15 mouse cellular contexts compared by ENCODE assay signal in genomic region chr3:129212807-129213206, GRCm38 (mm10). TPM values are rescaled to one million over a fixed set of nuclear protein-coding genes. Genes with fewer than 3 reads are reported as not detected.
DNase-seq lines count a peak whose midpoint lies in the region; ATAC-seq and TF ChIP-seq lines count a peak whose summit lies in the region.
"Had no signal": no experiment of that assay in that cellular context is flagged by ENCODE, and none has a peak within 500 bp of the region (broad histone marks: within the 10 kb centered on the region; RNA-seq: fewer than 3 reads in every experiment).

No protein-coding gene starts in this region.

- no peaks in the 10 kb centered on the region for H3K9me3 ChIP-seq in heart, embryonic 13.5 days
- H3K9me3 ChIP-seq in stomach, embryonic 15.5 days, result no peaks in the 10 kb centered on the region
- H3K9me3 ChIP-seq in stomach, postnatal 0 days (ENCODE audit: control insufficient read depth, low read length), result no peaks in the 10 kb centered on the region
- no peaks in the 10 kb centered on the region for H3K9me3 ChIP-seq in intestine, embryonic 15.5 days
- H3K9me3 ChIP-seq: heart, embryonic 15.5 days; limb, embryonic 13.5 days had no signal

- WGBS in heart, embryonic 13.5 days, result 7% methylated on average over 11 of the region's 11 CpGs
- WGBS in stomach, embryonic 15.5 days, result 6% methylated on average over 11 of the region's 11 CpGs
- 9% methylated on average over 11 of the region's 11 CpGs for WGBS in stomach, postnatal 0 days
- WGBS in intestine, embryonic 15.5 days, result 14% methylated on average over 11 of the region's 11 CpGs

- peaks cover 96% of the 10 kb centered on the region for H3K27me3 ChIP-seq in heart, embryonic 13.5 days (replicated peaks)
- H3K27me3 ChIP-seq in stomach, embryonic 15.5 days (replicated peaks), result peaks cover 78% of the 10 kb centered on the region
- peaks cover 3% of the 10 kb centered on the region; the same call in 1 of the 2 replicates for H3K27me3 ChIP-seq in stomach, postnatal 0 days (ENCODE audit: control insufficient read depth, insufficient read depth, low read length)
- H3K27me3 ChIP-seq in intestine, embryonic 15.5 days (replicated peaks), result peaks cover 44% of the 10 kb centered on the region

- peak overlapping the region; percentile 82; the same call in 1 of the 2 replicates for H3K4me2 ChIP-seq in heart, embryonic 13.5 days
- H3K4me2 ChIP-seq in stomach, embryonic 15.5 days, result peak overlapping the region; percentile 96; the same call in 1 of the 2 replicates
- H3K4me2 ChIP-seq in stomach, postnatal 0 days (replicated peaks; ENCODE audit: low read depth), result no peak overlapping the region
- peak overlapping the region; percentile 93 for H3K4me2 ChIP-seq in intestine, embryonic 15.5 days (replicated peaks)

- no peak overlapping the region for H3K9ac ChIP-seq in heart, embryonic 13.5 days
- no peak overlapping the region for H3K9ac ChIP-seq in stomach, embryonic 15.5 days
- no peak overlapping the region for H3K9ac ChIP-seq in stomach, postnatal 0 days (ENCODE audit: low read length)
- H3K9ac ChIP-seq in intestine, embryonic 15.5 days, result no peak overlapping the region
- H3K9ac ChIP-seq: heart, embryonic 15.5 days; limb, embryonic 13.5 days; liver, embryonic 14.5 days had no signal

- no peaks in the 10 kb centered on the region for H3K36me3 ChIP-seq in heart, embryonic 13.5 days
- H3K36me3 ChIP-seq in stomach, embryonic 15.5 days, result no peaks in the 10 kb centered on the region
- H3K36me3 ChIP-seq in stomach, postnatal 0 days (ENCODE audit: control insufficient read depth, insufficient read depth, low read length), result no peaks in the 10 kb centered on the region
- H3K36me3 ChIP-seq in intestine, embryonic 15.5 days, result no peaks in the 10 kb centered on the region
- H3K36me3 ChIP-seq: heart, embryonic 15.5 days; limb, embryonic 13.5 days had no signal

- no peak for DNase-seq in heart, adult 11 months
- DNase-seq in stomach, postnatal 0 days (ENCODE audit: low spot score), result no peak
- DNase-seq in testis, postnatal 10 days (ENCODE audit: low spot score), result no peak
- no peak for DNase-seq in cerebellum, postnatal 36 days
- DNase-seq: adrenal gland, postnatal 25 days; cerebellum, adult 8-10 months; kidney, postnatal 10 days; lung, postnatal 10 days; thymus, adult 2 months had no signal

- no peak for TF ChIP-seq CTCF in stomach, postnatal 0 days (IDR thresholded peaks at IDR 0.05; ENCODE audit: low read depth)

- ATAC-seq in heart, embryonic 13.5 days (ENCODE audit: extremely low read depth, insufficient number of reproducible peaks, low FRiP score, low TSS enrichment), result no peak
- no peak for ATAC-seq in stomach, embryonic 15.5 days (ENCODE audit: insufficient read depth, low FRiP score, low read depth)
- ATAC-seq in stomach, postnatal 0 days (ENCODE audit: low FRiP score, low TSS enrichment), result no peak
- ATAC-seq in intestine, embryonic 15.5 days, result no peak

- no peak overlapping the region for H3K4me3 ChIP-seq in heart, embryonic 13.5 days
- no peak overlapping the region for H3K4me3 ChIP-seq in stomach, embryonic 15.5 days (replicated peaks)
- no peak overlapping the region for H3K4me3 ChIP-seq in stomach, postnatal 0 days (ENCODE audit: low read depth, low read length)
- H3K4me3 ChIP-seq in intestine, embryonic 15.5 days (replicated peaks), result 0 out of 2 replicates have a peak overlapping the region, but pooled peaks have one; percentile 64

- peaks cover 22% of the 10 kb centered on the region for H3K4me1 ChIP-seq in heart, embryonic 13.5 days
- H3K4me1 ChIP-seq in stomach, embryonic 15.5 days, result peaks cover 28% of the 10 kb centered on the region
- peaks cover 3% of the 10 kb centered on the region; the same call in 1 of the 2 replicates for H3K4me1 ChIP-seq in stomach, postnatal 0 days (replicated peaks; ENCODE audit: control insufficient read depth, insufficient read depth)
- H3K4me1 ChIP-seq in intestine, embryonic 15.5 days (replicated peaks), result peaks cover 2% of the 10 kb centered on the region; the same call in 1 of the 2 replicates

- TF ChIP-seq EP300 in stomach, postnatal 0 days (optimal IDR thresholded peaks at IDR 0.05), result no peak

- no peak overlapping the region for H3K27ac ChIP-seq in heart, embryonic 13.5 days (replicated peaks)
- H3K27ac ChIP-seq in stomach, embryonic 15.5 days, result no peak overlapping the region
- no peak overlapping the region for H3K27ac ChIP-seq in stomach, postnatal 0 days (replicated peaks)
- no peak overlapping the region for H3K27ac ChIP-seq in intestine, embryonic 15.5 days
- H3K27ac ChIP-seq: heart, embryonic 15.5 days; limb, embryonic 13.5 days; liver, embryonic 14.5 days had no signal

RNA-seq across cellular contexts. Expression of gene Pitx2, which starts 13.1 kb away (rescaled TPM):
- 29.2 and 30.1 TPM in 2 replicates for polyA plus RNA-seq in heart, embryonic 13.5 days (2015; fragmentation: Nextera tagmentation; extraction: Ambion mirVana)
- polyA plus RNA-seq in stomach, embryonic 15.5 days (2015; fragmentation: Nextera tagmentation; extraction: Ambion mirVana), result 16.5 and 23.8 TPM in 2 replicates
- polyA plus RNA-seq in stomach, postnatal 0 days (2015; fragmentation: Nextera tagmentation; extraction: Ambion mirVana), result 9.7 and 10.8 TPM in 2 replicates
- 39.4 and 45.2 TPM in 2 replicates for polyA plus RNA-seq in intestine, embryonic 15.5 days (2015; fragmentation: Nextera tagmentation; extraction: Ambion mirVana)
